Mouse (Mus musculus): ENCODE data around the gene Fbxo46. TPM values are rescaled to one million over a fixed set of nuclear protein-coding genes. Genes with fewer than 3 reads are reported as not detected.

The Fbxo46 gene
- polyA plus RNA-seq, 1 experiment from 2014 or later: 5.1 TPM

GRCm38 (mm10) chr7:19083701-19084100 lies 36.0 kb upstream of the Fbxo46 start, which contains the start of gene Dmpk:
Gene Dmpk (plus strand): TSS chr7:19083849.
- Histone ChIP-seq H3K4me2 (replicated peaks; ENCODE audit: low read depth) (peak within 1 kb of the TSS; percentile 56), H3K27me3 (replicated peaks; ENCODE audit: control insufficient read depth, insufficient read depth, low read length) (no peaks in the 10 kb centered on the region), H3K36me3 (ENCODE audit: control insufficient read depth, insufficient read depth) (peaks cover 33% of the 10 kb centered on the region), H3K4me1 (replicated peaks; ENCODE audit: control insufficient read depth, insufficient read depth, low read length) (no peaks in the 10 kb centered on the region), H3K4me3 (ENCODE audit: low read depth, low read length) (peak within 1 kb of the TSS; percentile 31), H3K27ac (ENCODE audit: low read depth, low read length) (no peak within 1 kb of the TSS; the same call in 1 of the 2 replicates), H3K9me3 (ENCODE audit: control insufficient read depth) (no peaks in the 10 kb centered on the region), H3K9ac (ENCODE audit: low read depth, low read length) (peak within 1 kb of the TSS; percentile 4; the same call in 1 of the 2 replicates)
- TF ChIP-seq CTCF (IDR thresholded peaks at IDR 0.05; ENCODE audit: low read depth): no peak
- peak; percentile 7; the same call in 1 of the 2 replicates for ATAC-seq
- 33% methylated on average over 10 of the region's 10 CpGs for WGBS

GRCm38 (mm10) chr7:19084277-19084771 lies 35.3 kb upstream of the Fbxo46 start:
- H3K4me2 ChIP-seq (replicated peaks; ENCODE audit: low read depth): peak overlapping the region; percentile 56
- peaks cover 29% of the 10 kb centered on the region for H3K36me3 ChIP-seq (ENCODE audit: control insufficient read depth, insufficient read depth)
- ATAC-seq: peak; percentile 37
- no peaks in the 10 kb centered on the region for H3K27me3 ChIP-seq (replicated peaks; ENCODE audit: control insufficient read depth, insufficient read depth, low read length)
- peak overlapping the region; percentile 4; the same call in 1 of the 2 replicates for H3K9ac ChIP-seq (ENCODE audit: low read depth, low read length)
- no peaks in the 10 kb centered on the region for H3K4me1 ChIP-seq (replicated peaks; ENCODE audit: control insufficient read depth, insufficient read depth, low read length)
- no peaks in the 10 kb centered on the region for H3K9me3 ChIP-seq (ENCODE audit: control insufficient read depth)
- TF ChIP-seq CTCF (IDR thresholded peaks at IDR 0.05; ENCODE audit: low read depth): no peak
- H3K4me3 ChIP-seq (ENCODE audit: low read depth, low read length): peak overlapping the region; percentile 31
- no peak overlapping the region; the same call in 1 of the 2 replicates for H3K27ac ChIP-seq (ENCODE audit: low read depth, low read length)
- 24% methylated on average over 6 of the region's 6 CpGs for WGBS

- peak overlapping the region; percentile 31 for H3K4me3 ChIP-seq (ENCODE audit: low read depth, low read length)
- H3K9ac ChIP-seq (ENCODE audit: low read depth, low read length): 0 out of 2 replicates have a peak overlapping the region, but pooled peaks have one; percentile 4
- peaks cover 25% of the 10 kb centered on the region for H3K36me3 ChIP-seq (ENCODE audit: control insufficient read depth, insufficient read depth)
- no peak overlapping the region; the same call in 1 of the 2 replicates for H3K27ac ChIP-seq (ENCODE audit: low read depth, low read length)
- peak overlapping the region; percentile 56 for H3K4me2 ChIP-seq (replicated peaks; ENCODE audit: low read depth)
- H3K27me3 ChIP-seq (replicated peaks; ENCODE audit: control insufficient read depth, insufficient read depth, low read length): no peaks in the 10 kb centered on the region
- 30% methylated on average over 9 of the region's 9 CpGs for WGBS
- no peaks in the 10 kb centered on the region for H3K4me1 ChIP-seq (replicated peaks; ENCODE audit: control insufficient read depth, insufficient read depth, low read length)
- ATAC-seq: no peak
- no peak for TF ChIP-seq CTCF (IDR thresholded peaks at IDR 0.05; ENCODE audit: low read depth)
- H3K9me3 ChIP-seq (ENCODE audit: control insufficient read depth): no peaks in the 10 kb centered on the region
These were observed 34.7 kb upstream of the Fbxo46 start for GRCm38 (mm10) chr7:19084921-19085473.

- H3K9ac ChIP-seq (ENCODE audit: low read depth, low read length): no peak overlapping the region; the same call in 1 of the 2 replicates
- H3K4me2 ChIP-seq (replicated peaks; ENCODE audit: low read depth): peak overlapping the region; percentile 49
- H3K4me1 ChIP-seq (replicated peaks; ENCODE audit: control insufficient read depth, insufficient read depth, low read length): no peaks in the 10 kb centered on the region
- H3K9me3 ChIP-seq (ENCODE audit: control insufficient read depth): no peaks in the 10 kb centered on the region
- H3K27me3 ChIP-seq (replicated peaks; ENCODE audit: control insufficient read depth, insufficient read depth, low read length): no peaks in the 10 kb centered on the region
- no peak for TF ChIP-seq CTCF (IDR thresholded peaks at IDR 0.05; ENCODE audit: low read depth)
- peak overlapping the region; percentile 31 for H3K4me3 ChIP-seq (ENCODE audit: low read depth, low read length)
- ATAC-seq: no peak
- no peak overlapping the region for H3K27ac ChIP-seq (ENCODE audit: low read depth, low read length)
- H3K36me3 ChIP-seq (ENCODE audit: control insufficient read depth, insufficient read depth): peaks cover 20% of the 10 kb centered on the region
- 12% methylated on average over 6 of the region's 6 CpGs for WGBS
These were observed 34.2 kb upstream of the Fbxo46 start for GRCm38 (mm10) chr7:19085495-19085894.

- no peaks in the 10 kb centered on the region for H3K4me1 ChIP-seq (replicated peaks; ENCODE audit: control insufficient read depth, insufficient read depth, low read length)
- H3K9me3 ChIP-seq (ENCODE audit: control insufficient read depth): no peaks in the 10 kb centered on the region
- no peak overlapping the region for H3K27ac ChIP-seq (ENCODE audit: low read depth, low read length)
- H3K4me3 ChIP-seq (ENCODE audit: low read depth, low read length): peak overlapping the region; percentile 31
- peak; percentile 31; the same call in 1 of the 2 replicates for ATAC-seq
- TF ChIP-seq CTCF (IDR thresholded peaks at IDR 0.05; ENCODE audit: low read depth): no peak
- no peak overlapping the region for H3K9ac ChIP-seq (ENCODE audit: low read depth, low read length)
- peak overlapping the region; percentile 49 for H3K4me2 ChIP-seq (replicated peaks; ENCODE audit: low read depth)
- peaks cover 15% of the 10 kb centered on the region for H3K36me3 ChIP-seq (ENCODE audit: control insufficient read depth, insufficient read depth)
- whole genome bisulfite sequencing: 9% methylated on average over 14 of the region's 14 CpGs
- no peaks in the 10 kb centered on the region for H3K27me3 ChIP-seq (replicated peaks; ENCODE audit: control insufficient read depth, insufficient read depth, low read length)
These were observed 33.6 kb upstream of the Fbxo46 start for GRCm38 (mm10) chr7:19086042-19086441.

GRCm38 (mm10) chr7:19086760-19087159 lies 32.9 kb upstream of the Fbxo46 start:
- no peak for TF ChIP-seq CTCF (IDR thresholded peaks at IDR 0.05; ENCODE audit: low read depth)
- no peak for ATAC-seq
- 66% methylated on average over 18 of the region's 18 CpGs for WGBS
- Histone ChIP-seq H3K27me3 (replicated peaks; ENCODE audit: control insufficient read depth, insufficient read depth, low read length) (no peaks in the 10 kb centered on the region), H3K4me3 (ENCODE audit: low read depth, low read length) (no peak overlapping the region), H3K9me3 (ENCODE audit: control insufficient read depth) (no peaks in the 10 kb centered on the region), H3K27ac (ENCODE audit: low read depth, low read length) (no peak overlapping the region), H3K4me2 (replicated peaks; ENCODE audit: low read depth) (0 out of 2 replicates have a peak overlapping the region, but pooled peaks have one; percentile 49), H3K9ac (ENCODE audit: low read depth, low read length) (no peak overlapping the region), H3K4me1 (replicated peaks; ENCODE audit: control insufficient read depth, insufficient read depth, low read length) (no peaks in the 10 kb centered on the region), H3K36me3 (ENCODE audit: control insufficient read depth, insufficient read depth) (peaks cover 12% of the 10 kb centered on the region)

Data from intestine, postnatal 0 days (tissue).